ENCODE assay signal across 8 mouse cellular contexts in genomic region chr5:113024154-113024764, GRCm38 (mm10). TPM values are rescaled to one million over a fixed set of nuclear protein-coding genes. Genes with fewer than 3 reads are reported as not detected.
DNase-seq lines count a peak whose midpoint lies in the region; ATAC-seq and TF ChIP-seq lines count a peak whose summit lies in the region.

No protein-coding gene starts in this region.

- peak; percentile 48; the same call in 1 of the 2 replicates for TF ChIP-seq EP300 in lung, postnatal 0 days (IDR thresholded peaks at IDR 0.05)

- H3K9me3 ChIP-seq in heart, embryonic 16.5 days (replicated peaks; ENCODE audit: control insufficient read depth, low read length), result no peaks in the 10 kb centered on the region
- H3K9me3 ChIP-seq in kidney, postnatal 0 days (replicated peaks; ENCODE audit: low read length), result no peaks in the 10 kb centered on the region
- H3K9me3 ChIP-seq in lung, postnatal 0 days (ENCODE audit: low read length), result no peaks in the 10 kb centered on the region

- H3K4me2 ChIP-seq in heart, embryonic 16.5 days (ENCODE audit: low read depth, low read length), result peak overlapping the region; percentile 45
- H3K4me2 ChIP-seq in kidney, postnatal 0 days (ENCODE audit: low read length), result peak overlapping the region; percentile 16
- H3K4me2 ChIP-seq in lung, postnatal 0 days (replicated peaks; ENCODE audit: low read depth, low read length), result peak overlapping the region; percentile 35

- no peaks in the 10 kb centered on the region for H3K27me3 ChIP-seq in heart, embryonic 16.5 days (ENCODE audit: control insufficient read depth, insufficient read depth, low read length)
- H3K27me3 ChIP-seq in kidney, postnatal 0 days (ENCODE audit: insufficient read depth, low read length), result no peaks in the 10 kb centered on the region
- no peaks in the 10 kb centered on the region for H3K27me3 ChIP-seq in lung, postnatal 0 days (replicated peaks; ENCODE audit: insufficient read depth, low read length)
- no peaks in the 10 kb centered on the region for H3K27me3 ChIP-seq in splenic B cell, adult 2 months (ENCODE audit: control insufficient read depth, insufficient read depth, low read length, poor library complexity, severe bottlenecking)

- H3K4me3 ChIP-seq in heart, embryonic 16.5 days (ENCODE audit: low read length), result no peak overlapping the region
- no peak overlapping the region for H3K4me3 ChIP-seq in kidney, postnatal 0 days (replicated peaks; ENCODE audit: low read depth, low read length)
- no peak overlapping the region for H3K4me3 ChIP-seq in lung, postnatal 0 days (ENCODE audit: low read depth, low read length)

- 32% methylated on average over 18 of the region's 18 CpGs for WGBS in heart, embryonic 16.5 days
- 19% methylated on average over 18 of the region's 18 CpGs for WGBS in kidney, postnatal 0 days
- whole genome bisulfite sequencing in lung, postnatal 0 days, result 11% methylated on average over 18 of the region's 18 CpGs

- H3K36me3 ChIP-seq in heart, embryonic 16.5 days (ENCODE audit: control insufficient read depth, insufficient read depth), result no peaks in the 10 kb centered on the region
- H3K36me3 ChIP-seq in kidney, postnatal 0 days (ENCODE audit: insufficient read depth, low read length), result no peaks in the 10 kb centered on the region
- H3K36me3 ChIP-seq in lung, postnatal 0 days (ENCODE audit: insufficient read depth, low read length), result no peaks in the 10 kb centered on the region
- H3K36me3 ChIP-seq in splenic B cell, adult 2 months (ENCODE audit: control insufficient read depth, insufficient read depth, low read length, poor library complexity, severe bottlenecking), result no peaks in the 10 kb centered on the region

- TF ChIP-seq CTCF in kidney, postnatal 0 days (IDR thresholded peaks at IDR 0.05; ENCODE audit: low read depth), result no peak
- no peak for TF ChIP-seq CTCF in lung, postnatal 0 days (IDR thresholded peaks at IDR 0.05)

- H3K4me1 ChIP-seq in heart, embryonic 16.5 days (ENCODE audit: control insufficient read depth, insufficient read depth, low read length), result peaks cover 8% of the 10 kb centered on the region
- H3K4me1 ChIP-seq in kidney, postnatal 0 days (replicated peaks; ENCODE audit: insufficient read depth, low read length), result 0 out of 2 replicates have a peak, but pooled peaks cover 4% of the 10 kb centered on the region
- peaks cover 3% of the 10 kb centered on the region; the same call in 1 of the 2 replicates for H3K4me1 ChIP-seq in lung, postnatal 0 days (ENCODE audit: insufficient read depth, low read depth, low read length)

- ATAC-seq in heart, embryonic 16.5 days (replicated peaks; ENCODE audit: extremely low read depth, insufficient read depth, low FRiP score), result peak; percentile 32
- peak; percentile 59; the same call in 1 of the 2 replicates for ATAC-seq in kidney, postnatal 0 days (replicated peaks; ENCODE audit: low FRiP score, low read depth)
- peak; percentile 90 for ATAC-seq in lung, postnatal 0 days
- ATAC-seq in megakaryocyte-erythroid progenitor cell, adult 5-6 weeks (replicated peaks; ENCODE audit: low FRiP score, low TSS enrichment, poor library complexity, severe bottlenecking), result no peak

- peak; percentile 34 to 62 for DNase-seq in cerebellum, postnatal 25 days
- DNase-seq in cerebellum, adult 11-12 months, result no peak
- DNase-seq in embryo, embryonic 10.5 days (ENCODE audit: low spot score), result peak; percentile 35
- peak; percentile 61 for DNase-seq in kidney, postnatal 0 days (ENCODE audit: low spot score)
- DNase-seq in lung, postnatal 0 days (ENCODE audit: low spot score), result peak; percentile 87
- peak; percentile 52 for DNase-seq in splenic B cell, adult 2 months (ENCODE audit: low read depth, low spot score)

- peak overlapping the region; percentile 28; the same call in 1 of the 2 replicates for H3K27ac ChIP-seq in heart, embryonic 16.5 days (ENCODE audit: low read length)
- H3K27ac ChIP-seq in kidney, postnatal 0 days, result peak overlapping the region; percentile 8; the same call in 1 of the 2 replicates
- H3K27ac ChIP-seq in lung, postnatal 0 days (ENCODE audit: low read length), result peak overlapping the region; percentile 34

- no peak overlapping the region; the same call in 1 of the 2 replicates for H3K9ac ChIP-seq in heart, embryonic 16.5 days (ENCODE audit: low read length)
- H3K9ac ChIP-seq in kidney, postnatal 0 days (ENCODE audit: low read depth, low read length), result no peak overlapping the region
- no peak overlapping the region for H3K9ac ChIP-seq in lung, postnatal 0 days (replicated peaks; ENCODE audit: low read depth)

RNA-seq across cellular contexts. Expression of gene Grk3, which starts 8.7 kb away (rescaled TPM):
- 21.7 and 23.9 TPM in 2 replicates for polyA plus RNA-seq in heart, embryonic 16.5 days (2015; fragmentation: Nextera tagmentation; extraction: Ambion mirVana)
- 4.4 and 5.4 TPM in 2 replicates for polyA plus RNA-seq in kidney, postnatal 0 days (2015; fragmentation: Nextera tagmentation; extraction: Ambion mirVana)
- 13.6 and 16.4 TPM in 2 replicates for polyA plus RNA-seq in lung, postnatal 0 days (2015; fragmentation: Nextera tagmentation; extraction: Ambion mirVana)
- 9.7 and 25.0 TPM in 2 replicates for total RNA-seq in megakaryocyte-erythroid progenitor cell, adult 5-6 weeks (2014; fragmentation: Nextera tagmentation)
- total RNA-seq in megakaryocyte-erythroid progenitor cell, adult 5-6 weeks (2017), result 11.7 and 18.7 TPM in 2 replicates

RNA-seq across cellular contexts. Expression of gene Crybb2, which starts 45.7 kb away (rescaled TPM):
- not detected in 2 replicates for polyA plus RNA-seq in heart, embryonic 16.5 days (2015; fragmentation: Nextera tagmentation; extraction: Ambion mirVana)
- polyA plus RNA-seq in kidney, postnatal 0 days (2015; fragmentation: Nextera tagmentation; extraction: Ambion mirVana), result not detected in 2 replicates
- polyA plus RNA-seq in lung, postnatal 0 days (2015; fragmentation: Nextera tagmentation; extraction: Ambion mirVana), result not detected in 2 replicates
- total RNA-seq in megakaryocyte-erythroid progenitor cell, adult 5-6 weeks (2014; fragmentation: Nextera tagmentation), result not detected in 2 replicates
- not detected in 2 replicates for total RNA-seq in megakaryocyte-erythroid progenitor cell, adult 5-6 weeks (2017)

RNA-seq across cellular contexts. Expression of gene Crybb3, which starts 57.1 kb away (rescaled TPM):
- 0.91 and 1.1 TPM in 2 replicates for polyA plus RNA-seq in heart, embryonic 16.5 days (2015; fragmentation: Nextera tagmentation; extraction: Ambion mirVana)
- polyA plus RNA-seq in kidney, postnatal 0 days (2015; fragmentation: Nextera tagmentation; extraction: Ambion mirVana), result 0.71 and 1.1 TPM in 2 replicates
- 0.57 and 1.5 TPM in 2 replicates for polyA plus RNA-seq in lung, postnatal 0 days (2015; fragmentation: Nextera tagmentation; extraction: Ambion mirVana)
- not detected in 2 replicates for total RNA-seq in megakaryocyte-erythroid progenitor cell, adult 5-6 weeks (2014; fragmentation: Nextera tagmentation)
- total RNA-seq in megakaryocyte-erythroid progenitor cell, adult 5-6 weeks (2017), result not detected in 2 replicates
